Mouse (Mus musculus): ENCODE measurements around the gene Rab6b.

- TF ChIP-seq CTCF (IDR thresholded peaks at IDR 0.05; ENCODE audit: low read depth, low read length) (no peak), POLR2AphosphoS5 (IDR thresholded peaks at IDR 0.05; ENCODE audit: insufficient replicate concordance, low read depth, low read length) (no peak), GATA1 (IDR thresholded peaks at IDR 0.05; ENCODE audit: borderline replicate concordance, low read length) (no peak), TAL1 (conservative IDR thresholded peaks at IDR 0.05; ENCODE audit: low read depth, low read length) (no peak)
Measured at GRCm38 (mm10) chr9:103185946-103186345, 74.4 kb downstream of the Rab6b start.
